Mouse (Mus musculus): Measurements from ENCODE around the gene Nup205. TPM values are rescaled to one million over a fixed set of nuclear protein-coding genes. Genes with fewer than 3 reads are reported as not detected.
"Not testable (repeated sequence)": the region's sequence is repeated elsewhere in the genome, so short reads cannot be mapped to it uniquely, and the experiment has no call there.

The Nup205 gene
- polyA plus RNA-seq, 1 experiment from 2014 or later = 48.8 TPM

GRCm38 (mm10) chr6:35154540-35154939 is 22.7 kb upstream of the Nup205 start:
- no peaks in the 10 kb centered on the region for H3K4me1 ChIP-seq (replicated peaks; ENCODE audit: control insufficient read depth, insufficient read depth, low read length)
- H3K9ac ChIP-seq (ENCODE audit: low read length) = no peak overlapping the region
- no peak overlapping the region for H3K27ac ChIP-seq (ENCODE audit: low read depth)
- H3K4me2 ChIP-seq (ENCODE audit: low read length) = no peak overlapping the region
- H3K4me3 ChIP-seq (ENCODE audit: low read depth, low read length) = no peak overlapping the region
- no peaks in the 10 kb centered on the region for H3K27me3 ChIP-seq (replicated peaks; ENCODE audit: control insufficient read depth, insufficient read depth, low read length)
- H3K9me3 ChIP-seq (ENCODE audit: control insufficient read depth, low read length) = no peaks in the 10 kb centered on the region
- ATAC-seq (replicated peaks; ENCODE audit: low FRiP score, low TSS enrichment, low read depth) (no peak), DNase-seq (ENCODE audit: low spot score) (no peak)
- no peaks in the 10 kb centered on the region for H3K36me3 ChIP-seq (ENCODE audit: control insufficient read depth, insufficient read depth, low read length)

- WGBS = 36% methylated on average over 4 of the region's 4 CpGs
- no peak overlapping the region for H3K4me2 ChIP-seq (ENCODE audit: low read length)
- ATAC-seq (replicated peaks; ENCODE audit: low FRiP score, low TSS enrichment, low read depth) = no peak; the same call in 1 of the 2 replicates
Observed at GRCm38 (mm10) chr6:35169250-35169649, 8.0 kb upstream of the Nup205 start.

GRCm38 (mm10) chr6:35172028-35172427 is 5.2 kb upstream of the Nup205 start:
- not testable (repeated sequence) for H3K27ac ChIP-seq (ENCODE audit: low read depth); ATAC-seq (replicated peaks; ENCODE audit: low FRiP score, low TSS enrichment, low read depth); H3K36me3 ChIP-seq (ENCODE audit: control insufficient read depth, insufficient read depth, low read length); H3K9ac ChIP-seq (ENCODE audit: low read length); H3K27me3 ChIP-seq (replicated peaks; ENCODE audit: control insufficient read depth, insufficient read depth, low read length); DNase-seq (ENCODE audit: low spot score); H3K4me3 ChIP-seq (ENCODE audit: low read depth, low read length); H3K4me1 ChIP-seq (replicated peaks; ENCODE audit: control insufficient read depth, insufficient read depth, low read length); H3K9me3 ChIP-seq (ENCODE audit: control insufficient read depth, low read length); H3K4me2 ChIP-seq (ENCODE audit: low read length)
- WGBS = 67% methylated on average over 3 of the region's 3 CpGs

More at GRCm38 (mm10) chr6:35169250-35169649, 8.0 kb upstream of the Nup205 start:
- no peaks in the 10 kb centered on the region for H3K27me3 ChIP-seq (replicated peaks; ENCODE audit: control insufficient read depth, insufficient read depth, low read length)
- H3K27ac ChIP-seq (ENCODE audit: low read depth) = no peak overlapping the region
- no peak overlapping the region for H3K9ac ChIP-seq (ENCODE audit: low read length)
- DNase-seq (ENCODE audit: low spot score) = no peak
- no peaks in the 10 kb centered on the region for H3K9me3 ChIP-seq (ENCODE audit: control insufficient read depth, low read length)
- no peaks in the 10 kb centered on the region for H3K4me1 ChIP-seq (replicated peaks; ENCODE audit: control insufficient read depth, insufficient read depth, low read length)
- no peaks in the 10 kb centered on the region for H3K36me3 ChIP-seq (ENCODE audit: control insufficient read depth, insufficient read depth, low read length)
- no peak overlapping the region for H3K4me3 ChIP-seq (ENCODE audit: low read depth, low read length)

- Histone ChIP-seq H3K9me3 (ENCODE audit: control insufficient read depth, low read length) (no peaks in the 10 kb centered on the region), H3K4me1 (replicated peaks; ENCODE audit: control insufficient read depth, insufficient read depth, low read length) (no peaks in the 10 kb centered on the region), H3K27me3 (replicated peaks; ENCODE audit: control insufficient read depth, insufficient read depth, low read length) (no peaks in the 10 kb centered on the region), H3K27ac (ENCODE audit: low read depth) (no peak overlapping the region), H3K4me2 (ENCODE audit: low read length) (no peak overlapping the region), H3K9ac (ENCODE audit: low read length) (no peak overlapping the region), H3K36me3 (ENCODE audit: control insufficient read depth, insufficient read depth, low read length) (no peaks in the 10 kb centered on the region), H3K4me3 (ENCODE audit: low read depth, low read length) (no peak overlapping the region)
- DNase-seq (ENCODE audit: low spot score) (no peak), ATAC-seq (replicated peaks; ENCODE audit: low FRiP score, low TSS enrichment, low read depth) (no peak)
- 86% methylated on average over 4 of the region's 4 CpGs for WGBS
Observed at GRCm38 (mm10) chr6:35173181-35173580, 4.0 kb upstream of the Nup205 start.

- ATAC-seq (replicated peaks; ENCODE audit: low FRiP score, low TSS enrichment, low read depth) = peak; percentile 76
- WGBS = under 1% methylated on average over 64 of the region's 69 CpGs
- DNase-seq (ENCODE audit: low spot score) = peak; percentile 86
Observed at GRCm38 (mm10) chr6:35177650-35178272, 540 bp downstream of the Nup205 start.

GRCm38 (mm10) chr6:35179299-35179698 is 2.1 kb downstream of the Nup205 start:
- not testable (repeated sequence) for ATAC-seq (replicated peaks; ENCODE audit: low FRiP score, low TSS enrichment, low read depth); H3K4me3 ChIP-seq (ENCODE audit: low read depth, low read length); H3K27me3 ChIP-seq (replicated peaks; ENCODE audit: control insufficient read depth, insufficient read depth, low read length); H3K4me2 ChIP-seq (ENCODE audit: low read length); H3K4me1 ChIP-seq (replicated peaks; ENCODE audit: control insufficient read depth, insufficient read depth, low read length); H3K27ac ChIP-seq (ENCODE audit: low read depth); H3K36me3 ChIP-seq (ENCODE audit: control insufficient read depth, insufficient read depth, low read length); H3K9me3 ChIP-seq (ENCODE audit: control insufficient read depth, low read length); DNase-seq (ENCODE audit: low spot score); H3K9ac ChIP-seq (ENCODE audit: low read length)
- 95% methylated on average over 3 of the region's 3 CpGs for WGBS

More at GRCm38 (mm10) chr6:35177650-35178272, 540 bp downstream of the Nup205 start:
- H3K4me1 ChIP-seq (replicated peaks; ENCODE audit: control insufficient read depth, insufficient read depth, low read length) = no peaks in the 10 kb centered on the region
- H3K4me3 ChIP-seq (ENCODE audit: low read depth, low read length) = peak overlapping the region; percentile 87
- H3K9ac ChIP-seq (ENCODE audit: low read length) = peak overlapping the region; percentile 89
- peak overlapping the region; percentile 97 for H3K27ac ChIP-seq (ENCODE audit: low read depth)
- no peaks in the 10 kb centered on the region for H3K27me3 ChIP-seq (replicated peaks; ENCODE audit: control insufficient read depth, insufficient read depth, low read length)
- H3K9me3 ChIP-seq (ENCODE audit: control insufficient read depth, low read length) = no peaks in the 10 kb centered on the region
- H3K36me3 ChIP-seq (ENCODE audit: control insufficient read depth, insufficient read depth, low read length) = no peaks in the 10 kb centered on the region
- peak overlapping the region; percentile 75 for H3K4me2 ChIP-seq (ENCODE audit: low read length)

GRCm38 (mm10) chr6:35184781-35185180 is 7.6 kb downstream of the Nup205 start:
- H3K9ac ChIP-seq (ENCODE audit: low read length) = no peak overlapping the region
- H3K4me3 ChIP-seq (ENCODE audit: low read depth, low read length) = no peak overlapping the region
- ATAC-seq (replicated peaks; ENCODE audit: low FRiP score, low TSS enrichment, low read depth) (no peak), DNase-seq (ENCODE audit: low spot score) (no peak)
- no peaks in the 10 kb centered on the region for H3K4me1 ChIP-seq (replicated peaks; ENCODE audit: control insufficient read depth, insufficient read depth, low read length)
- peaks cover 60% of the 10 kb centered on the region for H3K36me3 ChIP-seq (ENCODE audit: control insufficient read depth, insufficient read depth, low read length)
- no peaks in the 10 kb centered on the region for H3K9me3 ChIP-seq (ENCODE audit: control insufficient read depth, low read length)
- WGBS = 94% methylated on average over 1 of the region's 1 CpGs
- H3K27me3 ChIP-seq (replicated peaks; ENCODE audit: control insufficient read depth, insufficient read depth, low read length) = no peaks in the 10 kb centered on the region
- H3K27ac ChIP-seq (ENCODE audit: low read depth) = no peak overlapping the region
- no peak overlapping the region for H3K4me2 ChIP-seq (ENCODE audit: low read length)

GRCm38 (mm10) chr6:35191198-35191597 is 14.0 kb downstream of the Nup205 start:
- H3K36me3 ChIP-seq (ENCODE audit: control insufficient read depth, insufficient read depth, low read length) = peaks cover 96% of the 10 kb centered on the region
- no peak overlapping the region for H3K4me3 ChIP-seq (ENCODE audit: low read depth, low read length)
- DNase-seq (ENCODE audit: low spot score) (no peak), ATAC-seq (replicated peaks; ENCODE audit: low FRiP score, low TSS enrichment, low read depth) (no peak)
- H3K27ac ChIP-seq (ENCODE audit: low read depth) = no peak overlapping the region
- no peak overlapping the region for H3K4me2 ChIP-seq (ENCODE audit: low read length)
- H3K27me3 ChIP-seq (replicated peaks; ENCODE audit: control insufficient read depth, insufficient read depth, low read length) = no peaks in the 10 kb centered on the region
- H3K9me3 ChIP-seq (ENCODE audit: control insufficient read depth, low read length) = no peaks in the 10 kb centered on the region
- no peak overlapping the region for H3K9ac ChIP-seq (ENCODE audit: low read length)
- 93% methylated on average over 8 of the region's 8 CpGs for WGBS
- no peaks in the 10 kb centered on the region for H3K4me1 ChIP-seq (replicated peaks; ENCODE audit: control insufficient read depth, insufficient read depth, low read length)

- no peak overlapping the region for H3K27ac ChIP-seq (ENCODE audit: low read depth)
- H3K9ac ChIP-seq (ENCODE audit: low read length) = no peak overlapping the region
- 88% methylated on average over 4 of the region's 4 CpGs for WGBS
- no peak for ATAC-seq (replicated peaks; ENCODE audit: low FRiP score, low TSS enrichment, low read depth)
- no peaks in the 10 kb centered on the region for H3K27me3 ChIP-seq (replicated peaks; ENCODE audit: control insufficient read depth, insufficient read depth, low read length)
- DNase-seq (ENCODE audit: low spot score) = no peak
- H3K36me3 ChIP-seq (ENCODE audit: control insufficient read depth, insufficient read depth, low read length) = peaks cover 74% of the 10 kb centered on the region
- no peak overlapping the region for H3K4me3 ChIP-seq (ENCODE audit: low read depth, low read length)
- H3K4me1 ChIP-seq (replicated peaks; ENCODE audit: control insufficient read depth, insufficient read depth, low read length) = no peaks in the 10 kb centered on the region
- no peak overlapping the region for H3K4me2 ChIP-seq (ENCODE audit: low read length)
- no peaks in the 10 kb centered on the region for H3K9me3 ChIP-seq (ENCODE audit: control insufficient read depth, low read length)
Observed at GRCm38 (mm10) chr6:35225696-35226095, 48.5 kb downstream of the Nup205 start.

Measured in intestine, embryonic 14.5 days (tissue).